Mouse (Mus musculus) liver, embryonic 14.5 days (tissue): ENCODE data around the gene Zfp936.
"Not testable (repeated sequence)": the region's sequence is repeated elsewhere in the genome, so short reads cannot be mapped to it uniquely, and the experiment has no call there.

Source experiments
- CTCF ChIP-seq: IDR thresholded peaks from 2 replicates; pipeline ENCODE4 v1.5.1; 2016; ENCODE audit warnings: antibody characterized with exemption, low read depth, control low read depth
- EP300 ChIP-seq: IDR thresholded peaks from 2 replicates; pipeline ENCODE4 v1.6.1; 2016; ENCODE audit warnings: antibody characterized with exemption, low read depth

GRCm38 (mm10) chr7:43128691-43129090 lies 14.7 kb downstream of the Zfp936 start:
- TF ChIP-seq CTCF, EP300: not testable (repeated sequence)
